Mouse (Mus musculus) hindbrain, embryonic 10.5 days (tissue): ENCODE results near the gene Ackr2. TPM values are rescaled to one million over a fixed set of nuclear protein-coding genes. Genes with fewer than 3 reads are reported as not detected.
A peak's percentile ranks its signal among the peaks of the same experiment; 100 is the strongest.

ENCODE experiments used
- DNase-seq: peaks from one replicate; pipeline ENCODE4 v3.0.0-alpha.2; 2017; ENCODE audit warnings: low spot score
- H3K27ac ChIP-seq: fragments of 300-500 bp; sonication (generic); 2 replicates; pipeline ENCODE4 v1.5.1; 2016; ENCODE audit warnings: mild to moderate bottlenecking, moderate library complexity
- H3K27me3 ChIP-seq: fragments of 300-500 bp; sonication (generic); 2 replicates; pipeline ENCODE4 v1.6.1; 2016; ENCODE audit warnings: mild to moderate bottlenecking; ENCODE audit not compliant: poor library complexity, insufficient read depth, severe bottlenecking
- H3K36me3 ChIP-seq: fragments of 300-500 bp; sonication (generic); 2 replicates; pipeline ENCODE4 v1.6.1; 2016; ENCODE audit warnings: mild to moderate bottlenecking, moderate library complexity
- H3K4me1 ChIP-seq: fragments of 300-500 bp; sonication (generic); replicated peaks from 2 replicates; pipeline ENCODE4 v1.6.1; 2016; ENCODE audit warnings: mild to moderate bottlenecking
- H3K4me3 ChIP-seq: fragments of 300-500 bp; sonication (generic); 2 replicates; pipeline ENCODE4 v1.5.1; 2016; ENCODE audit warnings: mild to moderate bottlenecking, moderate library complexity
- H3K9me3 ChIP-seq: fragments of 300-500 bp; sonication (generic); 2 replicates; pipeline ENCODE4 v1.6.1; 2016; ENCODE audit warnings: mild to moderate bottlenecking, moderate library complexity
- WGBS: fragments of 180-500 bp; shearing (Covaris S2); methylation state at CpG from one replicate; pipeline ENCODE4 v1.1.7; 2016; 5-methylcytosine and 5-hydroxymethylcytosine counted together
- polyA plus RNA-seq: library from polyadenylated mRNA; unstranded; fragments of >200 nt; fragmentation: Nextera tagmentation; extraction: Ambion mirVana; gene quantifications from 2 replicates; pipeline ENCODE4 v1.2.1, GENCODE M21; 2016

The Ackr2 gene
- polyA plus RNA-seq, 1 experiment from 2014 or later: 0.89 TPM

DNA sequence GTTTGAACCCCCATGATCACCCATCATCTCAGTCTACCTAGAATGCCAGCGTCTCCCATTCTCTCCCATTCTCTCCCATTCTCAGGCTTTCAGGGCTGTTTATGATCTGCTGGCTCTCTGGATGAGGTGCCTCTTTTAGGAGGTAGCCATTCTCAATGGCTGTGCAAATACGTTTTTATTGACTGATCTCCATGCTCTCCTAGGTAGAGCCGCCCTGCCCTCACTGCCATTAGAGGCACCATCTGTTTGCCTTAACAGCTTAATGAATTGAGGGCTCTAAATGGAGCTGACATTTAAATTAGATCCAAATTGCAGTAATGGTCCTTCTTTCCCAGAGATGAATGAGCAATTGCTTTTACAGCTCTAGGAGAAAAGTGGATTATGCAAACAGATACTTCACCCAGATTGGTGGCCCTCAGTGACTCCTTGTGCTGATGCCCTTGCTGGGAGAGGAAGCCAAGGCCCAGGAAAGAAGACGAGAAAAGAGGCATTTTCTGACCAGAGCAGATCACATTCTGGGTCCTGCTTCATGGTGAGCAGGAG lies 28.1 kb upstream of the Ackr2 start:
- no peak overlapping the region for H3K27ac ChIP-seq
- H3K4me3 ChIP-seq: no peak overlapping the region
- no peaks in the 10 kb centered on the region for H3K36me3 ChIP-seq
- no peaks in the 10 kb centered on the region for H3K9me3 ChIP-seq
- DNase-seq: no peak
- peaks cover 6% of the 10 kb centered on the region; the same call in 1 of the 2 replicates for H3K4me1 ChIP-seq
- no peaks in the 10 kb centered on the region for H3K27me3 ChIP-seq
- whole genome bisulfite sequencing: 68% methylated on average over 4 of the region's 4 CpGs

DNA sequence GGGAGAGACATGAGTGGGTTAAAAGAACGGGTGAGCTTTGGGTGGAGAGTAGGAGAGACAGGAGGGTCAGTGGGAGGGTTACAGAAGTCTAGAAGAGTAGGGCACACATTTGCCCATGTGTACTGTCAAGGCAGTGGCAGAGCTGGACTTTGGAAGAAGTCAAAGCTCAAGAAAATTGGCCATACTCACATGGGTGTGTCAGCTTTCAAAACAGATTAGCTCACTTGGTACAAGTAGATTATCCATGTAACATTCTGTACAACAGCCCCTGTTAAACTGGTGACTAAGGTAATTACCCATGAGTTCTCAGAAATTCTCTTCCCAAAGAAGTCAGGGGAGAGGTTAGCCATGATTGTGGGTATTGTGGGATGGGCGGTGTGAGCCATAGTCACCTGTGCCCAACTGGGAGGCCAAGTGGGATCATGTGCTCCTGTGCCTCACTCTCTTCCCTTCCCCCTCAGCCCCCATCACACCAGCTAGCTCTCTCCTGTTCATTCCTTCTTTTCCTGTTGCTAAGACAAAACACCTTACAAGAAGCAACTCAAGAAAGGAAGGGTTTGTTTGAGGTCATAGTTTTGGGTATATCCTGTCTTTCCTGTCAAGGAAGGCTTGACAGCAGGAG lies 26.0 kb upstream of the Ackr2 start:
- WGBS: 88% methylated on average over 2 of the region's 2 CpGs
- H3K4me3 ChIP-seq: no peak overlapping the region
- H3K27ac ChIP-seq: no peak overlapping the region
- no peaks in the 10 kb centered on the region for H3K36me3 ChIP-seq
- no peaks in the 10 kb centered on the region for H3K4me1 ChIP-seq
- no peak for DNase-seq
- H3K27me3 ChIP-seq: no peaks in the 10 kb centered on the region
- H3K9me3 ChIP-seq: no peaks in the 10 kb centered on the region

DNA sequence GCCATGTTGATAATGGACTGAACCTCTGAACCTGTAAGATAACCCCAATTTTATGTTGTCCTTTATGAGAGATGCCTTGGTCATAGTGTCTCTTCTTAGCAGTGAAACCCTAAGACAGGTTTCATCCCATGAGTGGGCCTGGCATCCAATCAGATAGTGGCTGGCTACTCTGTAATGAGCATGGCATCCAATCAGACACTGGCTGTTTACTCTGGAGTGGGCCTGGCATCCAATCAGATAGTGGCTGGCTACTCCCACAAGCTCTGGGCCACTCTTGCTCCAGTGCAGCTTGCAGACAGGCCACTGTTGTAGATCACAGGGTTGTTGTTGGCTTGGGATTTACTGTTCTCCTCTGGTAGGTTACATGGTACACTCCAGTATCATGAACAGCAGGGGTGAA lies 24.6 kb upstream of the Ackr2 start:
- no peak overlapping the region for H3K27ac ChIP-seq
- H3K36me3 ChIP-seq: no peaks in the 10 kb centered on the region
- H3K27me3 ChIP-seq: no peaks in the 10 kb centered on the region
- no peaks in the 10 kb centered on the region for H3K4me1 ChIP-seq
- no peaks in the 10 kb centered on the region for H3K9me3 ChIP-seq
- DNase-seq: no peak
- H3K4me3 ChIP-seq: no peak overlapping the region

DNA sequence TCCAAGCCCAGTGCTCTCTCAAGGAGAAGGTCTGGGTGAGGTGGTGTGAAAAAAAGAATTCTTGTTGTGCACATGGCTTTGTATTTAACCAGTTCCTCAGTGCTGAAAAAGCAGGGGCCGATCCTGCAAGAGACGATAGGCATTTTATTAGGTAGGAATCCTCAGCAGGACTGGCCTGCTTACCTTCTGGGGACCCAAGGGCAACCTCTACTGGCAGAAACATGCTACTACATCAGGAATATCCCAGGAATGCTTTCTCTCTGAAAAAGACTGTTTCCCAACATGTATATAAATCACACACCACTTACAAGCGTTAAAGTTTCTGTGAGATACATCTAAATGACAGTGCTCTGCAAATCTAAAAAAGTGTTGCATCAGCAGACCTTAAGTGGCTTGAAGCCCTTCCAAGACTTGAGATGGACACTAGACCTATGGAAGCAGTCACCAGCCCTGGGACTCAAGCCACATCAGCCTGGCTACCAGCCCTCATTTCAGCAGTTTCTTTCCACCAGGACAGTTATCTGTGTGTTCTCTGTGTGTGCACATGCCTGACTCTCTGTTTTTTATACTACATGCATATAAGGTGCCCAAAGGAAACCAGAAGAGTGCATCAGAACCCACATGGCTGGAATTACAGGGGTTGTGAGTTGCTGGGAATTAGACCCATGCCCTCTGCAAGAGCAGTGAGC lies 21.0 kb upstream of the Ackr2 start:
- Histone ChIP-seq H3K4me1 (peaks cover 4% of the 10 kb centered on the region; the same call in 1 of the 2 replicates), H3K9me3 (no peaks in the 10 kb centered on the region), H3K27ac (no peak overlapping the region), H3K4me3 (no peak overlapping the region), H3K27me3 (no peaks in the 10 kb centered on the region), H3K36me3 (no peaks in the 10 kb centered on the region)
- DNase-seq: peak; percentile 35
- 31% methylated on average over 3 of the region's 3 CpGs for WGBS

DNA sequence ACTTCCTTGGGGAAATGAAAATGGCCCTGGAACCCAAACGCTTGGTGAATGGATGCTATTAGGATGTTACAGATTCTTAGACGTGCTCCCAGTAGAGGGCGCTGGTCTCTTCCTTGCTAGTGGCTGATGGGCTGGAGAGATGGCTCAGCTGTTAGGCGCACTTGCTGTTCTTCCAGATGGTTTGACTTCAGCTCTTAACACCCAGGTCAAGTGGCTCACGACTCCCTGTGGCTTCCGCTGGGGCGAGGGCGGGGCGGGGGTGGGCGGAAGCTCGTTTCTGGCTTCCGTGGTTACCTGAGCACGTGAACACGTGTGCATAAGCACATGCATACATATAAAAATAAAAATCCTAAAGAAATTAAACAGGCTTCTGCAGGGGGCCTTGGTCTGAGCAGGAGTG lies 17.3 kb upstream of the Ackr2 start:
- peaks cover 4% of the 10 kb centered on the region; the same call in 1 of the 2 replicates for H3K4me1 ChIP-seq
- no peaks in the 10 kb centered on the region for H3K9me3 ChIP-seq
- H3K4me3 ChIP-seq: no peak overlapping the region
- DNase-seq: peak; percentile 60
- H3K27ac ChIP-seq: no peak overlapping the region
- H3K36me3 ChIP-seq: no peaks in the 10 kb centered on the region
- H3K27me3 ChIP-seq: no peaks in the 10 kb centered on the region
- WGBS: 31% methylated on average over 14 of the region's 14 CpGs

DNA sequence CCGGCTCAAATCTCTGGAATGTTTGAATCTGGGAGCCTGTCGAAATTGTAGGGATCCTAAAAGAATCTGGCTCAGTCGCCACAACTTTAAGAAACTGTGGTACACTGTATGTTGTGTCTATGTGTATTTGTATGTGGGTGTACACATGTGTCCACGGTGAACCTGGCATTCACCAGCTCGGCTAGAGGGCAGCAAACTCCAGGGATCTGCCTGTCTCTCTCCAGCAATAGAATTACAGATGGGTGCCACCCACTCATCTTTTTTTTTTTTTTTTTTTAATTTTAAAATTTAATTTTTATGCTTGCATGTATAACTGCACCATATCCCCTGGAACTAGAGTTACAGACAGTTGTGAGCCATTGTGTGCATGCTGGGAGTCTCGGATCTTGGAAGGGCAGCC lies 16.9 kb upstream of the Ackr2 start:
- no peaks in the 10 kb centered on the region for H3K27me3 ChIP-seq
- peaks cover 4% of the 10 kb centered on the region; the same call in 1 of the 2 replicates for H3K4me1 ChIP-seq
- H3K36me3 ChIP-seq: no peaks in the 10 kb centered on the region
- H3K27ac ChIP-seq: no peak overlapping the region
- DNase-seq: no peak
- WGBS: 83% methylated on average over 6 of the region's 6 CpGs
- H3K9me3 ChIP-seq: no peaks in the 10 kb centered on the region
- H3K4me3 ChIP-seq: no peak overlapping the region

DNA sequence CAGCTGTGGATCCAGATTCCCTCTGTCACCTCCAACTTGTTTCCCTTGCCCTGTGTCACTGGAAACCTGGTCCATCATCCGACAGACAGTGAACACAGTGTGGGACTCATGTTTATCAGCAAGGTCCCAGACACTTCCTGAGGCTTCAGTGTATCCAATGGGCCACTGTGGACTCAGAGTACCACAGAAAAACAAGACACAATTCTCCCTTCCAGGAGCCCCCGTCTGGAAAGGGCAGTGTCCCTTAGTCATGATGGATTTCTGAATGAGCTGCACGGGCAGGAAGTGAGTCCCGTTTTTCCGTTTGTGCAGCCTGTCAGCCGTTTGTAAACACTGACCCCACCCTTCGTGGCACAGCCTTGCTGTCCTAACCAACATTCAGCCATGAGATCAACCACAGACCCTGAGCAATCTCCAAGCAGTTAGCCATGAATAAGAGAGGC lies 16.1 kb upstream of the Ackr2 start:
- WGBS: 77% methylated on average over 7 of the region's 7 CpGs
- peaks cover 4% of the 10 kb centered on the region; the same call in 1 of the 2 replicates for H3K4me1 ChIP-seq
- no peak overlapping the region for H3K4me3 ChIP-seq
- no peak overlapping the region for H3K27ac ChIP-seq
- no peaks in the 10 kb centered on the region for H3K27me3 ChIP-seq
- no peaks in the 10 kb centered on the region for H3K36me3 ChIP-seq
- DNase-seq: no peak
- H3K9me3 ChIP-seq: no peaks in the 10 kb centered on the region

DNA sequence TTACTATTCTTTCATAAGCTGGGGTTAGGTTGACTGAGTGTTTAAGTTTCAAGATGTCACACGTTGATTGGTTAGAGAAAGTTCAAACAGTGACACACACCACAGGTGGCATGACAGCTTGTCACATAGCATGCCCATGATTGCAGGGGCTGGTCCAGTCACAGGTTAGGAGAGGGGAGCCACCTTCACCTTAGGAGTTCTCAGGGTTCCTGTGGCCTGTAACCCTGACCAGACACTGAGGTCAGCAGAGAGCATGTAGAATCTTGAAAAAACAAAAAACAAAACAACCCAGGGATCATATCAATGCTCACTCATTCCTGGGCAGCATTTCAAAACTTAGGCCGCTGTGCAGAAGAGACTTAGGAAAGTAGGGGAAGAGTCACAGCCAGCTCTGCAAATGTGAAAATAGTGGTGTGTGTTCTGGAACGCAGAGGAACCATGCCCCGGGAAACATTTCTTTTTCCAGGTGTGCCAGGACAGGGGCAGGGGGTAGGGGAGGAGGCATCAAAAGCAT lies 8.2 kb upstream of the Ackr2 start:
- no peaks in the 10 kb centered on the region for H3K27me3 ChIP-seq
- 67% methylated on average over 4 of the region's 4 CpGs for WGBS
- peaks cover 15% of the 10 kb centered on the region for H3K4me1 ChIP-seq
- H3K4me3 ChIP-seq: 0 out of 2 replicates have a peak overlapping the region, but pooled peaks have one; percentile 11
- peak overlapping the region; percentile 29; the same call in 1 of the 2 replicates for H3K27ac ChIP-seq
- DNase-seq: no peak
- no peaks in the 10 kb centered on the region for H3K9me3 ChIP-seq
- H3K36me3 ChIP-seq: no peaks in the 10 kb centered on the region

DNA sequence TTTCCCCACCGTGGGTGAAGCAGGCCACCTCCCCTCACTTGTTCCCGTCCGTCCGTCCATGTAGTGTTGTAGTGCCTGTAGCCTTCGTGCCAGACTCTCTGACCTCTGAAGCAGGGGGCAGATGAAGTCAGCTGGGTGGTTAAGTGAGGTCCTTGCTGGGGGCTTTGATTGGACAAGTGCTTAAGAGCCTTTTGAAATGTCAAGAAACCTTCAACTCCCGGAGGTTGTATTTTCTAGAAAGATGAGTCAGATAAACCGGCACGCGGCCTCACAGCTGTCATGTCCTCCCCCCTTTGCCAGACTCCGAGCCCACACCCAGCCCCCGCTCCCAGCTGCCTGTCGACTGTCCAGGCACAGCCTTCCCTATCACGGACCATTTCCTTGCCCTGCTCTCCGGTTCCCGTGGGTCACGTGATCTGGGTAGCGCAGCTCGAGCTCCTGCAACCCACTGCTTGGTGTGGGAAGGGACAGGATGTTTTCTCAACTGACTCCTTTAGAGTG lies 7.7 kb upstream of the Ackr2 start:
- peak; percentile 48 for DNase-seq
- Histone ChIP-seq H3K36me3 (no peaks in the 10 kb centered on the region), H3K27ac (peak overlapping the region; percentile 29), H3K27me3 (no peaks in the 10 kb centered on the region), H3K4me3 (0 out of 2 replicates have a peak overlapping the region, but pooled peaks have one; percentile 11), H3K4me1 (peaks cover 15% of the 10 kb centered on the region), H3K9me3 (no peaks in the 10 kb centered on the region)
- 32% methylated on average over 18 of the region's 18 CpGs for WGBS

DNA sequence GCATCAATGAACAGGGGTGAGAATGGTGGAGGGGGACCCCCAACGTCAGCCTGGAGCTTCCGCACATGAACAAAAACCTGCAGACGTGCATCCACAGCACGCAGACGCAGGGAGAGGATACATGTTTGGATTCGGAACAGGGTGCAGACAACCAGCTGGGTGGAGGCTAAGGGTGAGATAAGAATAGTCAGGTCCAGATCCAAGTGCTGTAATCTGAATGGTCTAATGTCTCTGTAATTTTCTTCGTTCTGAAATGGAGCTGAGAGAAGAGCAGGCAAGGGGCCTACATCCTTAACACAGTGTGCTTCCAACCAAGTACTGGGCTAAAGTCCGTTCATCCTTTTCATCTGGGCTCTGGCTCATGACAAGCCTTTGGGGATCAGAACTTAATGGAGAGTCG lies 6.9 kb upstream of the Ackr2 start:
- DNase-seq: no peak
- 91% methylated on average over 9 of the region's 9 CpGs for WGBS
- no peaks in the 10 kb centered on the region for H3K36me3 ChIP-seq

DNA sequence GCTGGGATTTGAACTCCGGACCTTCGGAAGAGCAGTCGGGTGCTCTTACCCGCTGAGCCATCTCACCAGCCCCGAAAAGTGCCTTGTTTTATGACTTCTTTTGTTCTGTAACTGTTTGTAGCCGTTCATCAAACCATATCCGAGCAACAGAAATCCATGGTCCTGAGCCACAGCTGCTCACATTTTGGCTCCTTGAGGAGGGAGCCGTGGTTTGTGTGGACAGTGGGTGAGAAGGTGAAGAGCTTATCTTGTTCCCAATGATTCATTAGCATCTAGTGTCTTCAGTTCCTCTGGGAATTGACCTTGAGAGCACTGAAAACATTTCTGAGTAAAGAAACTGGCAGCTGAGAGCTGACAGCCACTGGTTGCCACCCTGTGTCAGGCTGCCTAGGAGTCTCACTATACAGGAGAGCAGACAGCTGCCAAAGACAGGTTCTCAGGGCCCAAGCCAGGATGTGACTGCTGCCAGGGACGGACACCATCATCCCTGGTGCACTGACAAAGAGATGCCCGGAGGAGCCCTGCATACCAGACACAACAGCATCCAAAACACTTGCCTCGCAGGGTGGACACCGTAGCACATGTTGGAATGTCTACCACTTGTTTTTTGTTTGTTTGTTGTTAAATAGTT lies 6.0 kb upstream of the Ackr2 start:
- Histone ChIP-seq H3K27me3 (no peaks in the 10 kb centered on the region), H3K9me3 (no peaks in the 10 kb centered on the region), H3K27ac (no peak overlapping the region), H3K4me1 (peaks cover 15% of the 10 kb centered on the region), H3K36me3 (no peaks in the 10 kb centered on the region), H3K4me3 (no peak overlapping the region)
- no peak for DNase-seq
- WGBS: 90% methylated on average over 12 of the region's 12 CpGs

More for the DNA sequence above, 6.9 kb upstream of the Ackr2 start:
- Histone ChIP-seq H3K4me3 (no peak overlapping the region), H3K9me3 (no peaks in the 10 kb centered on the region), H3K27me3 (no peaks in the 10 kb centered on the region), H3K4me1 (peaks cover 15% of the 10 kb centered on the region), H3K27ac (no peak overlapping the region)

DNA sequence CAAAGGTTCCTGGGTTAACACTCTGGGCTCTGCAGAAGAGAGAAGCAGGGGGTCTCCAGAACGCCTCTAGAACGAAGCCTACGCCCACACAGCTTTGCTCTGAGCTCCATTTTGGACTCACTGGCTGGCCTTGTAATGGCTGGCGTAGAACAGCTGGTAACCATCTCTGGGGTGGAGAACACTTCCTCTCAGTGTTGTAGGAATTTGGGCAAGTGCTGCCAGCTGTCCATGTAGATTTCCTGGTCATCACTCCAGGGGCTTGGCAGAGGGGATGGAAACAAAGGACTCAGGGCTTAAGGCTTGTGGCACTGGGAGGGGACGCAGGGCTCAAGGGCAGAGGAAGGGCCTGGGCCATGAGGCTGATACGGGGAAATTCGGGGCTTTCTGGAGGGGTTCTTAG lies 3.7 kb upstream of the Ackr2 start:
- no peaks in the 10 kb centered on the region for H3K36me3 ChIP-seq
- H3K27me3 ChIP-seq: no peaks in the 10 kb centered on the region
- H3K4me3 ChIP-seq: no peak overlapping the region
- no peaks in the 10 kb centered on the region for H3K9me3 ChIP-seq
- peaks cover 15% of the 10 kb centered on the region for H3K4me1 ChIP-seq
- no peak for DNase-seq
- WGBS: 86% methylated on average over 7 of the region's 7 CpGs
- no peak overlapping the region for H3K27ac ChIP-seq
